Mouse (Mus musculus): ENCODE measurements at regions not wholly inside any gene's neighbourhood (a gene's known extent, or its start where the extent isn't known, plus 50 kb on each side); places are given as distances from the start of the nearest gene placed in this dataset.

GRCm38 (mm10) chr9:100387171-100387685, 99.4 kb downstream of the Il20rb start:
- Histone ChIP-seq H3K4me1 (ENCODE audit: control insufficient read depth, insufficient read depth, low read length) (no peaks in the 10 kb centered on the region), H3K27ac (ENCODE audit: low read length) (no peak overlapping the region), H3K9me3 (replicated peaks; ENCODE audit: control insufficient read depth, low read length, poor library complexity, severe bottlenecking) (no peaks in the 10 kb centered on the region), H3K27me3 (ENCODE audit: control insufficient read depth, insufficient read depth, low read depth, low read length) (no peaks in the 10 kb centered on the region; the same call in 1 of the 2 replicates), H3K9ac (ENCODE audit: low read depth, low read length) (no peak overlapping the region), H3K4me2 (ENCODE audit: low read length) (no peak overlapping the region), H3K36me3 (ENCODE audit: control insufficient read depth, insufficient read depth, low read length) (no peaks in the 10 kb centered on the region), H3K4me3 (ENCODE audit: low read depth, low read length) (no peak overlapping the region)
- 39% methylated on average over 13 of the region's 13 CpGs for WGBS
- no peak for ATAC-seq

GRCm38 (mm10) chr9:100382492-100382891, 104.1 kb downstream of the Il20rb start:
- Histone ChIP-seq H3K36me3 (ENCODE audit: control insufficient read depth, insufficient read depth, low read length) (no peaks in the 10 kb centered on the region), H3K27ac (ENCODE audit: low read length) (no peak overlapping the region), H3K4me1 (ENCODE audit: control insufficient read depth, insufficient read depth, low read length) (no peaks in the 10 kb centered on the region), H3K4me2 (ENCODE audit: low read length) (no peak overlapping the region), H3K9me3 (replicated peaks; ENCODE audit: control insufficient read depth, low read length, poor library complexity, severe bottlenecking) (no peaks in the 10 kb centered on the region), H3K4me3 (ENCODE audit: low read depth, low read length) (no peak overlapping the region), H3K27me3 (ENCODE audit: control insufficient read depth, insufficient read depth, low read depth, low read length) (no peaks in the 10 kb centered on the region; the same call in 1 of the 2 replicates), H3K9ac (ENCODE audit: low read depth, low read length) (no peak overlapping the region)
- ATAC-seq = no peak
- 46% methylated on average over 5 of the region's 5 CpGs for WGBS

- Histone ChIP-seq H3K4me3 (ENCODE audit: low read depth, low read length) (no peak overlapping the region), H3K4me2 (ENCODE audit: low read length) (no peak overlapping the region), H3K9me3 (replicated peaks; ENCODE audit: control insufficient read depth, low read length, poor library complexity, severe bottlenecking) (no peaks in the 10 kb centered on the region), H3K27ac (ENCODE audit: low read length) (no peak overlapping the region), H3K4me1 (ENCODE audit: control insufficient read depth, insufficient read depth, low read length) (no peaks in the 10 kb centered on the region), H3K27me3 (ENCODE audit: control insufficient read depth, insufficient read depth, low read depth, low read length) (no peaks in the 10 kb centered on the region), H3K9ac (ENCODE audit: low read depth, low read length) (no peak overlapping the region), H3K36me3 (ENCODE audit: control insufficient read depth, insufficient read depth, low read length) (no peaks in the 10 kb centered on the region)
- no peak for ATAC-seq
- WGBS = 89% methylated on average over 5 of the region's 5 CpGs
These were observed 116.7 kb downstream of the Il20rb start for GRCm38 (mm10) chr9:100369921-100370320.

GRCm38 (mm10) chr9:100366816-100367215, 119.8 kb downstream of the Il20rb start:
- Histone ChIP-seq H3K27ac (ENCODE audit: low read length) (no peak overlapping the region), H3K27me3 (ENCODE audit: control insufficient read depth, insufficient read depth, low read depth, low read length) (no peaks in the 10 kb centered on the region), H3K9me3 (replicated peaks; ENCODE audit: control insufficient read depth, low read length, poor library complexity, severe bottlenecking) (no peaks in the 10 kb centered on the region), H3K4me3 (ENCODE audit: low read depth, low read length) (no peak overlapping the region), H3K4me2 (ENCODE audit: low read length) (no peak overlapping the region), H3K36me3 (ENCODE audit: control insufficient read depth, insufficient read depth, low read length) (no peaks in the 10 kb centered on the region), H3K4me1 (ENCODE audit: control insufficient read depth, insufficient read depth, low read length) (no peaks in the 10 kb centered on the region), H3K9ac (ENCODE audit: low read depth, low read length) (no peak overlapping the region)
- WGBS = 73% methylated on average over 6 of the region's 6 CpGs
- ATAC-seq = no peak

- no peak overlapping the region for H3K4me3 ChIP-seq (ENCODE audit: low read depth, low read length)
- no peak overlapping the region for H3K4me2 ChIP-seq (ENCODE audit: low read length)
- WGBS = 65% methylated on average over 9 of the region's 9 CpGs
- no peak overlapping the region for H3K9ac ChIP-seq (ENCODE audit: low read depth, low read length)
- H3K36me3 ChIP-seq (ENCODE audit: control insufficient read depth, insufficient read depth, low read length) = no peaks in the 10 kb centered on the region
- H3K27me3 ChIP-seq (ENCODE audit: control insufficient read depth, insufficient read depth, low read depth, low read length) = peaks cover 5% of the 10 kb centered on the region
- H3K27ac ChIP-seq (ENCODE audit: low read length) = no peak overlapping the region
- no peaks in the 10 kb centered on the region for H3K9me3 ChIP-seq (replicated peaks; ENCODE audit: control insufficient read depth, low read length, poor library complexity, severe bottlenecking)
- 0 out of 2 replicates have a peak, but pooled peaks cover 2% of the 10 kb centered on the region for H3K4me1 ChIP-seq (ENCODE audit: control insufficient read depth, insufficient read depth, low read length)
- no peak for ATAC-seq
These were observed 126.5 kb downstream of the Il20rb start for GRCm38 (mm10) chr9:100359934-100360716.

- Histone ChIP-seq H3K36me3 (ENCODE audit: control insufficient read depth, insufficient read depth, low read length) (no peaks in the 10 kb centered on the region), H3K9me3 (replicated peaks; ENCODE audit: control insufficient read depth, low read length, poor library complexity, severe bottlenecking) (no peaks in the 10 kb centered on the region), H3K4me1 (ENCODE audit: control insufficient read depth, insufficient read depth, low read length) (0 out of 2 replicates have a peak, but pooled peaks cover 2% of the 10 kb centered on the region), H3K4me2 (ENCODE audit: low read length) (peak overlapping the region; percentile 31), H3K9ac (ENCODE audit: low read depth, low read length) (no peak overlapping the region), H3K4me3 (ENCODE audit: low read depth, low read length) (no peak overlapping the region), H3K27me3 (ENCODE audit: control insufficient read depth, insufficient read depth, low read depth, low read length) (peaks cover 5% of the 10 kb centered on the region), H3K27ac (ENCODE audit: low read length) (no peak overlapping the region)
- WGBS = 13% methylated on average over 12 of the region's 12 CpGs
- no peak for ATAC-seq
These were observed 129.0 kb downstream of the Il20rb start for GRCm38 (mm10) chr9:100357553-100357952.

GRCm38 (mm10) chr9:100340796-100341195, 145.8 kb downstream of the Il20rb start:
- Histone ChIP-seq H3K36me3 (ENCODE audit: control insufficient read depth, insufficient read depth, low read length) (no peaks in the 10 kb centered on the region), H3K4me1 (ENCODE audit: control insufficient read depth, insufficient read depth, low read length) (no peaks in the 10 kb centered on the region)

GRCm38 (mm10) chr9:100307765-100308164, 178.8 kb downstream of the Il20rb start:
- no peak overlapping the region for H3K9ac ChIP-seq (ENCODE audit: low read depth, low read length)
- H3K36me3 ChIP-seq (ENCODE audit: control insufficient read depth, insufficient read depth, low read length) = no peaks in the 10 kb centered on the region
- peaks cover 3% of the 10 kb centered on the region for H3K4me1 ChIP-seq (ENCODE audit: control insufficient read depth, insufficient read depth, low read length)
- H3K4me2 ChIP-seq (ENCODE audit: low read length) = no peak overlapping the region
- H3K9me3 ChIP-seq (replicated peaks; ENCODE audit: control insufficient read depth, low read length, poor library complexity, severe bottlenecking) = peaks cover 4% of the 10 kb centered on the region; the same call in 1 of the 2 replicates
- H3K4me3 ChIP-seq (ENCODE audit: low read depth, low read length) = no peak overlapping the region
- no peak overlapping the region for H3K27ac ChIP-seq (ENCODE audit: low read length)
- 62% methylated on average over 5 of the region's 5 CpGs for WGBS
- H3K27me3 ChIP-seq (ENCODE audit: control insufficient read depth, insufficient read depth, low read depth, low read length) = no peaks in the 10 kb centered on the region
- no peak for ATAC-seq

More at GRCm38 (mm10) chr9:100340796-100341195, 145.8 kb downstream of the Il20rb start:
- no peak overlapping the region for H3K4me3 ChIP-seq (ENCODE audit: low read depth, low read length)
- WGBS = 68% methylated on average over 8 of the region's 8 CpGs
- ATAC-seq = no peak
- H3K9ac ChIP-seq (ENCODE audit: low read depth, low read length) = no peak overlapping the region
- no peak overlapping the region for H3K27ac ChIP-seq (ENCODE audit: low read length)
- H3K4me2 ChIP-seq (ENCODE audit: low read length) = no peak overlapping the region
- H3K9me3 ChIP-seq (replicated peaks; ENCODE audit: control insufficient read depth, low read length, poor library complexity, severe bottlenecking) = no peaks in the 10 kb centered on the region
- no peaks in the 10 kb centered on the region for H3K27me3 ChIP-seq (ENCODE audit: control insufficient read depth, insufficient read depth, low read depth, low read length)

- Histone ChIP-seq H3K27me3 (ENCODE audit: control insufficient read depth, insufficient read depth, low read depth, low read length) (no peaks in the 10 kb centered on the region), H3K4me1 (ENCODE audit: control insufficient read depth, insufficient read depth, low read length) (peaks cover 3% of the 10 kb centered on the region), H3K36me3 (ENCODE audit: control insufficient read depth, insufficient read depth, low read length) (no peaks in the 10 kb centered on the region), H3K4me3 (ENCODE audit: low read depth, low read length) (no peak overlapping the region), H3K9ac (ENCODE audit: low read depth, low read length) (no peak overlapping the region), H3K9me3 (replicated peaks; ENCODE audit: control insufficient read depth, low read length, poor library complexity, severe bottlenecking) (peaks cover 4% of the 10 kb centered on the region; the same call in 1 of the 2 replicates), H3K27ac (ENCODE audit: low read length) (no peak overlapping the region), H3K4me2 (ENCODE audit: low read length) (no peak overlapping the region)
- ATAC-seq = peak; percentile 48; the same call in 1 of the 2 replicates
- 63% methylated on average over 2 of the region's 2 CpGs for WGBS
These were observed 179.2 kb downstream of the Il20rb start for GRCm38 (mm10) chr9:100307364-100307763.

All from midbrain, embryonic 16.5 days (tissue).